Mouse (Mus musculus): Measurements from ENCODE around the gene Tnfaip3.

GRCm38 (mm10) chr10:19008607-19008940 is 6.9 kb downstream of the Tnfaip3 start:
- TF ChIP-seq POLR2A (IDR thresholded peaks at IDR 0.05; ENCODE audit: extremely low read depth, insufficient read depth, low read length) = no peak
- TF ChIP-seq CTCF (IDR thresholded peaks at IDR 0.05; ENCODE audit: extremely low read depth, insufficient read depth, low read length) = no peak
